Mouse (Mus musculus) thymus, postnatal 4 days (tissue): ENCODE results near the gene Wfdc6a.
A peak's percentile ranks its signal among the peaks of the same experiment; 100 is the strongest.
"Not testable (repeated sequence)": the region's sequence is repeated elsewhere in the genome, so short reads cannot be mapped to it uniquely, and the experiment has no call there.

Source experiments
- DNase-seq: peaks from one replicate; pipeline ENCODE4 v3.0.0; 2021

The Wfdc6a gene

GRCm38 (mm10) chr2:164585025-164585725, at the start of gene Wfdc6a:
Wfdc6a (minus strand) TSS chr2:164585447.
- DNase-seq = not testable (repeated sequence)

- DNase-seq = no peak
These were observed 36.5 kb upstream of the Wfdc6a start for GRCm38 (mm10) chr2:164621775-164622174.

GRCm38 (mm10) chr2:164619050-164619449, 33.8 kb upstream of the Wfdc6a start:
- DNase-seq = no peak

- DNase-seq = no peak
These were observed 30.1 kb upstream of the Wfdc6a start for GRCm38 (mm10) chr2:164615386-164615785.

- DNase-seq = not testable (repeated sequence)
These were observed 28.2 kb upstream of the Wfdc6a start, which contains the start of the genes Wfdc6b and Wfdc8 for GRCm38 (mm10) chr2:164613471-164613870. Wfdc6b (plus strand) TSS chr2:164613522. Wfdc8 (minus strand) TSS chr2:164613626.

GRCm38 (mm10) chr2:164608781-164609180, 23.5 kb upstream of the Wfdc6a start:
- no peak for DNase-seq

- no peak for DNase-seq
These were observed 19.2 kb upstream of the Wfdc6a start for GRCm38 (mm10) chr2:164604411-164604810.

GRCm38 (mm10) chr2:164603482-164603881, 18.2 kb upstream of the Wfdc6a start:
- no peak for DNase-seq

GRCm38 (mm10) chr2:164600179-164600578, 14.9 kb upstream of the Wfdc6a start:
- no peak for DNase-seq

GRCm38 (mm10) chr2:164593494-164593893, 8.2 kb upstream of the Wfdc6a start, which contains the start of gene Eppin:
Eppin (minus strand) TSS chr2:164593594.
- no peak for DNase-seq

- no peak for DNase-seq
These were observed 6.8 kb upstream of the Wfdc6a start for GRCm38 (mm10) chr2:164592014-164592413.

GRCm38 (mm10) chr2:164573359-164573758, 11.9 kb downstream of the Wfdc6a start, which contains the start of gene Spint3:
Spint3 (minus strand) TSS chr2:164573459.
- not testable (repeated sequence) for DNase-seq

GRCm38 (mm10) chr2:164567460-164567859, 17.8 kb downstream of the Wfdc6a start:
- DNase-seq = no peak

GRCm38 (mm10) chr2:164566997-164567396, 18.2 kb downstream of the Wfdc6a start:
- DNase-seq = peak; percentile 15

GRCm38 (mm10) chr2:164564346-164564745, 20.9 kb downstream of the Wfdc6a start:
- no peak for DNase-seq

GRCm38 (mm10) chr2:164563339-164564038, 21.8 kb downstream of the Wfdc6a start:
- DNase-seq = peak; percentile 28

- DNase-seq = no peak
These were observed 22.7 kb downstream of the Wfdc6a start, which contains the start of gene Wfdc2 for GRCm38 (mm10) chr2:164562391-164563188. Wfdc2 (plus strand) TSS chr2:164562413.

- no peak for DNase-seq
These were observed 25.1 kb downstream of the Wfdc6a start for GRCm38 (mm10) chr2:164560106-164560505.

- DNase-seq = no peak
These were observed 26.1 kb downstream of the Wfdc6a start for GRCm38 (mm10) chr2:164558991-164559645.

- DNase-seq = no peak
These were observed 26.8 kb downstream of the Wfdc6a start for GRCm38 (mm10) chr2:164558426-164558825.

GRCm38 (mm10) chr2:164551502-164551901, 33.7 kb downstream of the Wfdc6a start:
- no peak for DNase-seq

GRCm38 (mm10) chr2:164550895-164551269, 34.4 kb downstream of the Wfdc6a start:
- no peak for DNase-seq
